Mouse (Mus musculus): Measurements from ENCODE around the gene Ikzf4.
A peak's percentile ranks its signal among the peaks of the same experiment; 100 is the strongest.
"Not testable (repeated sequence)": the region's sequence is repeated elsewhere in the genome, so short reads cannot be mapped to it uniquely, and the experiment has no call there.

The Ikzf4 gene

DNA sequence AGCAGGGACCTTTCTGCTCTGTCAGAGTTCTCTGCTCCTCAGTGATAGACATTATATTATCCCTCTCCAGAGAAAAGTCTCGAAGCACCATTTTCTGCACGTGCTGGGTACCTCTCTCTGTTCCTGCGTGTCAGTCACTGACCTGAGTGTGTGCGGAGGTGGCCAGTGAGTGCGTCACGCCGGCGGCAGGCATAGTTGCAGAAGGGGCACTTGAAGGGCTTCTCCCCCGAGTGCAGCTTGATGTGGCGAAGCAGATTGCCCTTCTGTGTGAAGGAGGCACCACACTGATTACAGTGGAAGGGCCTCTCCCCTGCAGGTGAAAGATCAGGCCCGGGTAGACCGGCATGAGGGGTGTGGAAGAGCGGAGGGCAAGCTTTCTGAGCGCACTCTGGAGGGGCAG, 5.8 kb downstream of the Ikzf4 start:
- no peak for DNase-seq

DNA sequence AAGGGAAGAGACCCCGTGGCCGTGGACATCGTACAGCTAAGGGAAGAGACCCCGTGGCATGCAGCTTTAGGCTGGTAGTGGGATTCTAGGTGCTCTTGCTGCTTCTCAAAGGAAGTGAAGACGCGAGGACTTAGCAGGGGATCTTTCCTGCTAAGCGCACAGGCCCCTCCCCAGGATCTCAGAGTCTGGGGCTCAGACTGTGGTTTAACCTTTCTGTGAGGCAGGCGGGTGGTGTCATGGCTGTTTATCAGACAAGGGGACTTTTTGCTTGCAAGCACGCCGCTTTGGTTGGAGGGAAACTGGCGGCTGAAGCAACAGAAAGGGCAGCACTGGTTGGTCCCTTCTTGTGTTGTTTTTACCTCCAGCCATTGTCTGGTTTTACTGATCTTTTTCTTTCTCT, 8.8 kb downstream of the Ikzf4 start:
- DNase-seq, result peak in 1 of 2 experiments; percentile 27

DNA sequence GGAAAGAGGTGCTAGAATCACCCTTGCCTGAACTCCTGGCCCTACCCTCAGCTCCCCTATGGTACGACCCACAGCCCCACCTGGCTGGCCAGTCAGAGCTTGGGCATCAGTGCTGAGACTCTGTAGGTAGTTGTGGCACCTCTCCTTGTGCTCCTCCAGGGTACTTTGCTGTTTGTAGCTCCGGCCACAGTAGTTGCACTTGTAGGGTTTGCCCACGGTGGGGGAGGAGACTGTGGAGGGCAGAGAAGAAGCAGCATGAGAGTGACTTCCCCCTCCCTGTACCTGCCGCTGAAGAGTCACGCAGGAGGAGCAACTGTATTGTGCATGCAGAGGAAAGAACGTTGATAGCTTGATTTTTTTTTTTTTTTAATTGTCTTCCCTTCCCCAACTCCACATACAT, 9.2 kb downstream of the Ikzf4 start:
- DNase-seq, result no peak

DNA sequence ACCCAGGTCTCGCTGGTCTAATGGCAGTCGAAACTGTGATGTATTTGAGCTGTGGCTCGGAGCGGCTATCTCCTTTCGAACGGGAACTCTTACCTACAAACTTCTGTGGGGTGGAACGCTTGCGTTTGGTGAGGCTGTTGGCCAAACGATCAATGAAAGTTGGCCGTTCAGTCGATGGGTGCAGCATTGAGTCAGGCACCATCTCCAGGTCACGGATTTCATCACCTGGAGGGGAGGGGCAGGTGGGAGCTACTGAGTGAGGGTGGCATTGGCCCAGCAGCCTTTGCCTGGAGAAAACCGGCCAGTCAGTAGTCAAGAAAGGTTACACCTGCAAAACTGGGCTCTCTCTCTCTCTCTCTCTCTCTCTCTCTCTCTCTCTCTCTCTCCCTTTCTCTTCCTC, 10.1 kb downstream of the Ikzf4 start:
- no peak for DNase-seq

DNA sequence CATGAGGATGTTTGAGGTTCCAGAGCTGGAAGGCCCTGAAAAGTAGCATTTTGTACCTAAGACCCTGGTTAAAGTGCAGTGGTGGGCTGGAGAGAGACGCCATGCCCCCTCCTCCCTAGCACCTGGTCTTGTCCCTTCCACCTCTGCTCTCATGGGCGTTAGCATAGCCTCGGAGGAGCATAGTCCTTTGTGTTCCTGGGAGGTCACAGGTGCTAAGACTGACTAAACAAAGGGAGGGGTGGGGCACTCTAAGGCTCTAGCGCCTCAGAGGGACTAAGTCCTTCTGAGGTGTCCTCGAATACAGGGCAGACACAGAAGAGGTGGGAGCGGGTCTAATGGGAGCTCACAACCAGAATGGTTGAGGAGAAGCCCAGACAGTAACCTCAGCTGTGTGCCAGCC, 14.2 kb downstream of the Ikzf4 start:
- DNase-seq, result no peak

DNA sequence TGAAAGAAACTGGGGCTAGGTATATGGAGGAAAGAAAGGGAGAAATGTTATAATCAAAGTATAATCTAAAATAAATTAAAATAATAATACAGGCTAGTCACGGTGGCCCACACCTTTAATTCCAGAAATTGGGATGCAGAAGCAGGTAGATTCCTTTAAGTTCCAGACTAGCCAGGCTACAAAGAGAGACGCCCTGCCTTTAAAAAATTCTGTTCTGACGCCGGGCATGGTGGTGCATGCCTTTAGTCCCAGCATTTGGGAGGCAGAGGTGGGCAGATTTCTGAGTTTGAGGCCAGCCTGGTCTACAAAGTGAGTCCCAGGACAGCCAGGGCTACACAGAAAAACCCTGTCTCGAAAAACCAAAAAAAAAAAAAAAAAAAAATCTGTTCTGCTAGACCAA, 15.5 kb downstream of the Ikzf4 start:
- DNase-seq, result not testable (repeated sequence)

DNA sequence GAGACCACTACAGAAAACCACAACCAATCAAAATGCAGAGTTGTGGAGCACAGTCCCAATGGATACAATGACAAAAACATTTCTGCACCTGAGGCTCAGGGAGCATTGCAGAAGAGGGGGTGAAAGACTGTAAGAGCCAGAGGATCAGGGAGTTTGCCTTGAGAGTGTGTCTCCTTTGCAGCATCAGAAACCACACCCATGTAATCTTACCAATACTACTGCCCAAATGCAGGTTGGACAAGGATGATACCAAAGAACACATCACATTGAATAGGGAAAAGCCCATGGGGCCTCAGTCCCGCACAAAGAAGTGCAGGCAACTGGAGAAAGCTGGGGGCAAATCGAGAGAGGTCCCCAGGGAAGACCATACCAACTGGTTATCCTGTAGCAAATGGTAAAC, 16.0 kb downstream of the Ikzf4 start:
- no peak for DNase-seq

DNA sequence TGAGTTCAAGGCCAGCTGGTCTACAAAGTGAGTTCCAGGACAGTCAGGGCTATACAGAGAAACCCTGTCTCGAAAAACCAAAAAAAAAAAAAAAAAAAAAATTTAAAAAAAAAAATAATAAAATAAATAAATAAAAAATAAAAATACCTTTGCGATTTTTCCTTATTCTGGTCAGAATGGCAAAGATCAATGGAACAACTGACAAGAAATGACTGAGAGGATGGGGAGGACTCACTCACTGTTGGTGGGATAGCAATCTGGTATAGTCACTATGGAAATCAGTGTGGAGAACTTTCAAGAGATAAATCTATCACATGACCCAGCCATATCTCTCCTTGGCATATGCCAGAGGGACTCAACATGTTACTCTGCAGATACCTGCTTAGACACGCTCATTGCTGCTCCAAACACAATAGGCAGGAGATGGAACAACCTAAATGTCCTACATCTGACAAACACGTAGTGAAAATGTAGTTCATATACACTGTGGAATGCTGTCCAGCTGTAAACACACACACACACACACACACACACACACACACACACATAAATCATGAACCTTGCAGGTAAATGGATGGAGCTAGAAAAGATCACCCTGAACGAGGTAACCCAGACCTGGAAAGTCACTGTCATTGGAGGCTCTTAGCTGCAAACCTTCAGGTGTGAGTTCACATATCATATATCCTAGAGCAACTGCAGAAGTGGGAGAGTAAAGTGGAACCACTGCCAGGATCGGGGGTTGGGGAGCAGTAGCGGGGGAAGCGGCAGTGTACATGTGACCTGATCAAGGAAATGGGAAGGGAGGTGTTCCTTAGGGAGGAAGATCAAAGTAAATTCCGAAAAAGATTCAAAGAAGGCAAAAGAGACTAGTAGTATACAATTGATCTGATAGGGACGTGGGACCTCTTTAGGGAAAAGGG, 18.1 kb downstream of the Ikzf4 start:
- DNase-seq, result no peak

DNA sequence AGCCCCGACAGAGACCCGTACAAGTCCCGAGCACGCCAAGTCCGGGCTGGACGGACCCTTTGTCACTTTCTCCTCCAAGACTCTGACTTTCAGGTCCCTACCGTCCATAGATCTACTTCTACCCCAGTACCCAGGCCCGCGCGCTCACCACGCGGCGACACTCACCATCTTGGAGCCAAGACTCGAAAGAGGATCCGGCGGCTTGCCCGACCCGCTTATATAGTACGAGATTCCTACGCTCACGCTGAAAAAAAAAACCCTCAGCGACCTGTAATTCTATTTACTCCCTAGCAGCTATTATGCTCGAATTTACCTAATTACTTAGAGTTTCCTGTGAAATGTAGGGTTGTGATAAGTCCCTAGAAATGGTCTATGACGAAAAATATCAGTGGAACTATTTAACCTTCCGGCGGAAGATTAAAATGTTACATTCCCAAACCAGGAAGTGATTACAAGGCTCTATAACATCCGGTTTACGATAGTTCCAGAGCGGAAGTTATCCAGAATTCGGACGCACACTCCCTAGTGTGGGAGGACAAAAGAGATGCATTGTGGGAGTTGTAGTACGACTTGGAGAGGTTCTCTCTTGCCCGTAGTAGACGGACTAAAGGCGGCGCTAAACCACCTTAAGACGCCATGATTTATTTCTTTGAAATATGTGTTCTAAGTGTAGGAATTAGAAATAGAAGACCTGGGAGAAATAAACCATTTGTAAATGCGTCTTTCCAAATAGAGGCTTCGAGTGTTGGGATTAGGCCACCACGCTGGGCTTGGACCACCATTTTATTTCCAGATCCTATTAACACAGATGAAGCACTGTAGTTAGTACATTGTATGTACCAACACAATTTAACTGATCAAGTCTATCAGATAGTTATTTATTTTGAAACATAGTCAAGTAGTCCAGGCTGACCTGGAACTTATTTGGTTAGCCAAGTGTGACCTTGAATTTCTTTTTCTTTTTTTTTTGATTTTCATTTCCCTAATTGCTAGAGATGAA, 19.2 kb downstream of the Ikzf4 start, which contains the start of gene Rps26:
Rps26 (minus strand) TSS at position 437 of the 1,000 bp plus-strand sequence.
- DNase-seq, result peak; percentile 68 to 78

DNA sequence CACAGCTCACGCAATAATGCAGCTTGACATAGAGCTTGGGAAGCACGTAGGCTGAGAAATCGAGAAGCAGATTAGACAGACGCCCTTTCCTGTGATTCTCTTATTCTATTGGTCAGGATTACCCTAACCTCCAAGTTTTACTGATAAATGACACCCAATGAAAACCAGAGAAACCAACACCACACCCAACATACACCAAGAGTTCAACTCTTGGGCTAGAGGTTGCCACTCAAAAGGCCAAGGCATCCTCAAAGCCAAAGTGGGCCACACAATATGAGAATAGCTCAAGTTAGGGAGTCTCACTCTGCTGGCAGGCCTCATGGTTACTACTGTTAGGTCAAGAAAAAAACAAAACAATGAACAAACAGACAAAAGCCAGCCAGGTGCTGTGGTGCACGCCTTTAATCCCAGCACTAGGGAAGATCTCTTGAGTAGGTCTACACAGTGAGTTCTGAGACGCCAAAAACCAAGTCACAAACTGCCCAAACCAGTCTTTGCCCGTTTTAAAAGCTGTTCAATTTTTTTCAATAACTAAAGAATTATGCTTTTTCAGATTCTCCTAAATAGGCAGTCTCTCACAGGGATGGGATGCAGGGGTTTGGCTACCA, 20.4 kb downstream of the Ikzf4 start:
- no peak for DNase-seq

DNA sequence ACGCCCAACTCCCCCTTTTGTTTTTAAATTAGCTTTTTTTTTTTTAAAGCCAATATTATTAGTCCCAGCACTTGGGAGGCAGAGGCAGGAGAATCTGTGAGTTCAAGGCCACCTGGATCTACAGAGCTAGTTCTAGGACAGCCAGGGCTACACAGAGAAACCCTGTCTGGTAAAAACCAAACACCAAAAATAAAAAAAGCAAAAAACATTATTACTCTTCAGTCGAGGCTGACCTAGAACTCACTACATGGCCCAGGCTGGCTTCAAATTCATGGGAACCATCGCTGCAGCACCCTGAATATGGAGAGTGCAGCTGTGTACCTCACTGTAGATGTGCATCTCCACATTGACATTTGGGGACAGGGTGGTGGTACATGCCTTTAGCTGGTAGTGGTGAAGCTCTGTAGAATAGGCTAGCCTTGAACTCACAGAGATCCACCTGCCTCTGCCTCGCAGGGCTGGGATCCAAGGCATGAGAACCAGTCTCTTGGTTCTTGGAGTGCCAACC, 22.6 kb downstream of the Ikzf4 start:
- not testable (repeated sequence) for DNase-seq

DNA sequence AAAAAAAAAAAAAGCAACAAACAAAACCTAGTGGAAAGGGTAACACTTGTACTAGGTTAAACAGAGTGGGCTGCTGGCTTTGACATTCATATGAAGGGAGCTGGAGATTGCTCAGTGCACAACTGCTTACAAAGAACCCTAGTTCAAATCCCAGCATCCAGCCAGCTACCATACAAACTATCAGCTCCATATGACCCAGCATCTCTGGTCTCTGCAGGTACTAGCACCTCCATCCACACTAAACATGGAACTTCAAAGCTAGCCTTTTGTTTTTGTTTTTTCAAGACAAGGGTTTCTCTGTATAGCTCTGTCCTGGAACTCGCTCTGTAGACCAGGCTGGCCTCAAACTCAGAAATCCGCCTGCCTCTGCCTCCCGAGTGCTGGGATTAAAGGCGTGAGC, 23.1 kb downstream of the Ikzf4 start:
- DNase-seq, result no peak

DNA sequence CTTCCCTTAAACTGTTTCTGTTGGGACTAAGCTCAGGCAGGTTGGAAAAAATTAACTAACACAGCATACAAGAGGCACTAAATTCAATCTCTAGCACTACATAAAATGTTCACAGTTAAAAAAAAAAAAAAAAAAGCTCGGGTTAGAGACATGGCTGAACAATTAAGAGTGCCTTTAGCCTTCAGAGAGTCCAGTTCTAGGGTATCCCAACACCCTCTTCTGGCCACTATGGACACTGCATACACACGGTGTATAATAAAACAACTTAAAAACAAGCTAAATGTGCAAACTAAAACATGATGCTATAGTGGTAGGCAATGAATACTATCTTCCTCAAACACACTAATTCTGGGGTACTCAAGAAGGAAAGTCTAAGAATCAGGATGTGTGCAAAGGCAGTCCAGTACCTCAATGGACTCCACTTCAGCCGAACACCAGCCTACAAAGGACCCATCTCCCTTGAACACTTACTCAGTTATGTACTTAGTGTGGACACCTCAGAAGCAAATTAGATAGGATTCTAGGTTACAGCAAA, 23.7 kb downstream of the Ikzf4 start:
- DNase-seq, result no peak

DNA sequence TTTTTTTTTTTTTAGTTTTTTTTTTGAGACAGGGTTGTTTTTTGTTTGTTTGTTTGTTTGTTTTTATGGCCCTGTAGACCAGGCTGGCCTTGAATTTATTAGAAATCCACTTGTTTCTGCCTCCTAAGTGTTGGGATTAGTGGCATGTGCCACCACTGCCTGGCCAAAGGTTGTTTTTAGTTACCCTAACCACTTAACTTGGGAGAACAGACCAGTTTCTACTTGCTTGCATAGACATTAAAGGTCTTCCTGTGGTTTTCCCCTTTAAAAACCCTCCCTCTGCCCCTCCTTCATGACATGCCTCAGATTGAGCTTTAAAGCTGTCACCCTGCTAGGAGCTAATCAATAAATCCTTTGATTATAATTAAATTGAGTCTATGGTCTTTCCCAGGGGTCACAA, 25.6 kb downstream of the Ikzf4 start:
- no peak for DNase-seq

DNA sequence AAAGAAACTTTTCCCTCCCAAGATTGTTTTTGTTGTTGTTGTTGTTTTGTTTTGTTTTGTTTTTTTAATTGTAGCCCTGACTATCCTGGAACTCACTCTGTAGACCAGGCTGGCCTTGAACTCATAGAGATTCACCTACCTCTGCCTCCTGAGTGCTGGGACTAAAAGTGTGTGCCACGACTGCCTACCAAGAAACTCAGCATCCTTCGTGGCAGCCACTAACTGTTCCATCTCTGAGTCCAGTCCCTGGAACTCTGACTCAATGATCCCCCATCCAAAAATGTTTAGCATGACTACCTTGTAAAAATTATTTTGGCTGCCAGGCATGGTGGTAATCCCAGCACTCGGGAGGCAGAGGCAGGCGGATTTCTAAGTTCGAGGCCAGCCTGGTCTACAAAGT, 26.6 kb downstream of the Ikzf4 start:
- not testable (repeated sequence) for DNase-seq

DNA sequence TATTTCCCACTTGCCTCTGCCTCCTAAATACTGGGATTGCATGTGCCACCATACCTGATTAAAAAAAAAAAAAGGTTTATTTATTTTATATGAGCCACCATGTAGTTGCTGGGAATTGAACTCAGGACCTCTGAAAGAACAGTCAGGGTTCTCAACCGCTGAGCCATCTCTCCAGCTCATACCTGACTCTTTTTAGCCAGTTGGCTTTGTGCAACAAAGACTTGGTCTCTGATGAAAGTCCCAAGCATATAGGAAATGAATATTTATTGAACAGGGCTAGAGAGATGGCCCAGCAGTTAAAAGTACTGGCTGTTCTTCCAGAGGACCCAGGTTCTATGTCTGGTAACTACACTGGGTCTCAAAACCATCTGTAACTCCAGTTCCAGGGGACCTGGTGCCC, 27.2 kb downstream of the Ikzf4 start:
- DNase-seq, result no peak

DNA sequence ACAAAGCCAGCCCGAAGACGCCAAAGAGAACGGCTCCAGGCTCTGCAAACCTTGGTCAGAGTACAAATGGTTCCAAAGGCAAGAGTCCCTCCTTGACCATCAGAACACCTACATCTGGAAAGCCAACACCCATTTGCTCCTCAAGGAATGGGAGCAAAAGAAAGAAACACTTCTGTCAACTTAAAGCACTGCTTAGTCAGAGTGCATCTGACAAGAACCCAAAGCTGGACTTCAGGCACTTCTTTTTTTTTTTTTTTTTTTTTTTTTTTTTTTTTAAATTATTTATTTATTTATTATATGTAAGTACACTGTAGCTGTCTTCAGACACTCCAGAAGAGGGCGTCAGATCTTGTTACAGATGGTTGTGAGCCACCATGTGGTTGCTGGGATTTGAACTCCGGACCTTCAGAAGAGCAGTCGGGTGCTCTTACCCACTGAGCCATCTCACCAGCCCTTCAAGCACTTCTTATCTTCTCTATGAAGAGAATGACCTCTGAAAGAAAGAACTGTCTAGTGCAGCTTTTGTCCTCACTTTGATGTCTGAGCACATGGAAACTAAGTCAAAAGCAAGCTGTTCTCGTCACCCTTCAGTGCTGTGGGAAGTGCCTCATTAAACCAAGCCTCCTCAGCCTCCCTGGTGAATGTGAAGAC, 29.9 kb downstream of the Ikzf4 start:
- not testable (repeated sequence) for DNase-seq

DNA sequence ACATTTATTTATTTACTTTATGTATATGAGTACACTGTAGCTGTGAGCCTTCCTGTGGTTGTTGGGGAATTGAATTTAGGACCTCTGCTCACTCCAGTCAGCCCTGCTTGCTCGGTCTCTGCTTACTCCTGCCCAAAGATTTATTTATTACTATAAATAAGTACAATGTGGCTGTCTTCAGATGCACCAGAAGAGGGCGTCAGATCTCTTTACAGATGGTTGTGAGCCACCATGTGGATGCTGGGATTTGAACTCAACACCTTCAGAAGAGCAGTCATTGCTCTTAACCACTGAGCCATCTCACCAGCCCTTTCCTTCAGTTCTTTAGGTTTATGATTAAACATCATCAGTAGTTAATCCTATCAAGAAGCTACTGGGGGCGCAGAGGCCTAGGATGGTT, 30.9 kb downstream of the Ikzf4 start:
- DNase-seq, result no peak

DNA sequence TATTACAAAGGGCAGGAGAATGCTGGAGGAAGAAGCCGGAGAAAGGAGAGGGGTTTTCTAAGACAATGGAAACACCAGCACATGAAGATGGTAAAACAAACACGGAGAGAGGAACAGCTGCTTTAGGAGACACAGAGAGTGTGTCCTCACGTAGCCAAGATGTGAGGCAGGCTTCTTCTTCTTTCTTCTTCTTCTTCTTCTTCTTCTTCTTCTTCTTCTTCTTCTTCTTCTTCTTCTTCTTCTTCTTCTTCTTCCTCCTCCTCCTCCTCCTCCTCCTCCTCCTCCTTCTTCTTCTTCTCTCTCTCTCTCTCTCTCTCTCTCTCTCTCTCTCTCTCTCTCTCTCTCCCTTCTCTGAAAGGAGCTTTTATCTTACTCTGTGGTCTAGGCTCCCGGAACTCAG, 32.0 kb downstream of the Ikzf4 start:
- not testable (repeated sequence) for DNase-seq

DNA sequence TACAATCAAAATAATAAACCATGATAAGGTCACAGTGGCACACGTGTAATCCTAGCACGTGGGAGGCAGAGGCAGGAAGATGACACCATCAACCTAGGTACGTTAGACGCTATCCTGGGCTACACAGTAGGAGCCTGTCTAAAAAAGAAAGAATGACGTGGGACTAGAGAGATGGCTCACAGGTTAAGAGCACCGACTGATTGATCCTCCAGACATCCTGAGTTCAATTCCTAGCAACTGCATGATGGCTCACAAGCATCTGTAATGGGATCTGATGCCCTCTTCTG, 32.7 kb downstream of the Ikzf4 start:
- DNase-seq, result no peak

DNA sequence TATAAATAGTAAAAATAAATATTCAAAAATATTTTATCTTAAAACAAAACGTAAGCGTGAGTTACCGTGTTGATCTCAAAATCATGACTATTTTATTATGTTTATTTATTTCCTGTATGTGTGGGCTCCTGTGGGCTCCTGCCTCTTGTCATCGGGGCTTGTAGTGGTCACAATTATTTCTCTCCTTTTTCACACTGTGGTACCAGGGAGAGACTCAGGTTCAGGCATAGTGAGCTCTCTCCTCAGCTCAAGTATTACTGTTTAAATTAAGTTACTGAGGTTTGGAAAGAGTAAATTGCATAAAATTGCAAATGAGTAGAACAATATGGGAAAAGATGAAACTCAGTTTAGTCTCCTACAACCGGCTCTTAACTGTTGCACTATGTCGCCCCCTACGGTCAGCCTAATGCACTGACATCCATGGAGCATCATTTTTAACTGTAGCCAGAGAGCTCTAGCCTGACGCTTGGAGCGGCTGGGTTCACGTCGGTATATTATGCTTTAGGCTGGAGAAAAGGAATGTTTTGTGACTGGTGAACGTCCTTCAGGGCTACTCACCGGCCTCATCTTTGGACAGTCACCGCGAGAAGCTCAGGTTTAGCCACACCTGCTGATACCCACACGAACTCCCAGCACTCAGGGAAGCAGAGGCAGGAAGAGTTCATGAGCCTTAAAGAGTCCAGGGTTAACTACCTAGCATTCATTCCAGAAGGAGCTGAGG, 33.2 kb downstream of the Ikzf4 start:
- DNase-seq, result peak; percentile 45 to 75

DNA sequence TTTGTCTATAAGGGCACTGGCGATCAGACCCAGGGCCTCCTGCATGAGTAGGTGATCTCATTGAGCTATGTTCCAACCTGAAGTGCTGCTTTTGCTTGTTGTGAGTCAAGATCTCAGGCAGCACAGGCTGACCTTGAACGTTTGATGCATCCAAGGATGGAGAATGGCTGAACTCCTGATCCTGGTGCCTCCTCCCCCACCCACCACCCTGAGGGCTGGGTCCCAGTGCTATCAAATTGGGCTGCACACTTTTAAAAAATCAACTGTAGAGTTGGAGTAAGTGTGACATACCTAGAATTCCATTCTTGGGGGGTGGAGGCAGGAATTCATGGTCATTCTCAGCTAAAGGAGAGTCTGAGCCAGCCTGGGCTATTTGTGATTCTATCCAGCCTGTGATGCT, 39.3 kb downstream of the Ikzf4 start:
- DNase-seq, result no peak

Data from spleen, adult 18-20 months (tissue).